Mouse (Mus musculus) mouse trophoblast stem cell (cell line): ENCODE measurements around the gene Clgn.
"Not testable (repeated sequence)": the region's sequence is repeated elsewhere in the genome, so short reads cannot be mapped to it uniquely, and the experiment has no call there.

Source experiments
- in situ Hi-C, 2 experiments: fragments of 300-500 bp; cut with MseI, MboI; formaldehyde crosslinking; loops; 2 replicates in 1 of 2; 3 replicates in 1 of 2; pipeline ENCODE4 v1.15.1; 2025

The Clgn gene

GRCm38 (mm10) chr8:83423032-83423825 lies 33.6 kb downstream of the Clgn start:
- in situ Hi-C loops: no loop called here

DNA sequence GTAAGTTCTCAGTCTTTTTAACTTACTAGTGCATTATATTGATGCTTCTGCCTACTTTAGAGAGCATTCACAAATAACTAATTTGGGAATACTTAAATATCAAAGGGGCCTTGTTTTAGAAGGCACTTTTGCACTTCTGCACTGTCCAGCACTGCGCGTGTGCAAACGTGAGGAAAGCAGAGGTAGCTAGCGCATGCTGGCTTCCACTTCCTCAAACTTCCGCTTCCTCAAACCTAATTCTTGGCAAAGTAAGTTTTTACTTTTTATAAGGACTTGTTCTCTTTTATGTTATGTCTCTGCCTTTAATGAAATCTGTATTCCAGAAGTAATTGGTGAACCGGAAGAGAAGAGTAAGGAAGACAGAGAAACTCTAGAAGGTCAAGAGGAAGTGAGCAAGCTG lies 35.5 kb downstream of the Clgn start:
- in situ Hi-C loops: no loop called here

GRCm38 (mm10) chr8:83426104-83426759 lies 36.6 kb downstream of the Clgn start:
- in situ Hi-C loops: no loop called here

DNA sequence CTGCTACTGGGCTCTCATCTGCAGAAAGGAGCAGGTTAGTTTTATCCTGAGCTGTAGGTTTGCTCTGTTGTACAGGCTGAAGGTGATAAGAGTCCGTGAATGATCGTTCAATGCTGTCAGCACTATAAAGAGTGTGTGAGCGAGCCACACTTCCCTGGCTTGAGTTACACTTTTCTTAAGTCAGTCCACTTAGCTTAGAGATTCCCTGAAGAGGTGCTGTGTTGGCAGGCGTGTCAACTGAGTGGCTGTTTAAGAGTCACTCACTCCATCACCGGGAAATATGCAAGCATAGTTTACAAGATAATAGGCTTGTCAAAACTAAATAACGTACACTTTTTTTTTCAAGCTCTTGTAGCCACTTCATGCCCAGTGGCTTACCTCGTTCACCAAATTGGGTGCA lies 37.3 kb downstream of the Clgn start:
- in situ Hi-C loops: no loop called here

- in situ Hi-C loops: not testable (repeated sequence)
Observed at GRCm38 (mm10) chr8:83428621-83429020, 39.0 kb downstream of the Clgn start.

DNA sequence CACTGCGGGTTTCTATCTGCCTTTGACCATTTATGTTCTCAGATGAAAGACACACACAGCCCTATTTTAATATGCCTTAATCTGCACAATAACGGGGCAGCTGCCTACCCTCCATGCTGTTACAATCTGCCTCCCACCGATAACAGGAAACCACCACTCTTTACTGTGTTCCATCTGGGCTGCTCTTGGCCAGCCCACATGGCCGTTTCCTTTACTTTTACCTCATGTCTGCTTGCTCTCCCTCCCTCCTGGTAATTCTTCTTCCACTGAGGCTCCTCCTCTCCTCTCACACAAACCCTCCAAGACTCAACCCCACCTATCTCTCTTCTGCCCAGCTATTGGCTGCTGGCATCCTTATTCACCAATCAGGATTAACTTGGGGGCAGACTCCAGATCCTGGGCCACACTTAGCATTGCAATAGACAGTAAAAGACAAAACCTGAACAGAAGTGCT lies 39.4 kb downstream of the Clgn start:
- in situ Hi-C loops: no loop called here

GRCm38 (mm10) chr8:83437077-83437476 lies 47.4 kb downstream of the Clgn start:
- in situ Hi-C loops: no loop called here

- in situ Hi-C loops: no loop called here
Observed at GRCm38 (mm10) chr8:83441656-83442242, 52.1 kb downstream of the Clgn start.

GRCm38 (mm10) chr8:83442243-83443051 lies 52.8 kb downstream of the Clgn start:
- in situ Hi-C loops: no loop called here

DNA sequence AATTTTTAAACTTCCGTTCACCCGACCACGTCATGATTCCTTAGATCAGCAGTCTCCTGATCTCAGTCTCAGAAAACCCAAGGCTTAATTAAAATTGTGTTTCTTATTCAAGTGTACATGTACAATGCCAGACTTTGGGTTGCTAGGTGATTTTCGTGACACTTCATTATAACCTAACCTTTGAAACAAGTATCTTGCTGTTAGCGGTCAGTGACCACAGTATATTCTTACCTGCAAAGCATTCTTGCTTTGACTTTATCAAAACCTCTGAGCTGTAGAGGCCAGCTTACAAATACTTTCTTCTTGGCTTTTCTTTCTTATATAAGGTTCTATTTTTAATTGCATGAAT lies 53.4 kb downstream of the Clgn start:
- in situ Hi-C loops: no loop called here

GRCm38 (mm10) chr8:83449960-83450359 lies 60.3 kb downstream of the Clgn start:
- in situ Hi-C loops: no loop called here

DNA sequence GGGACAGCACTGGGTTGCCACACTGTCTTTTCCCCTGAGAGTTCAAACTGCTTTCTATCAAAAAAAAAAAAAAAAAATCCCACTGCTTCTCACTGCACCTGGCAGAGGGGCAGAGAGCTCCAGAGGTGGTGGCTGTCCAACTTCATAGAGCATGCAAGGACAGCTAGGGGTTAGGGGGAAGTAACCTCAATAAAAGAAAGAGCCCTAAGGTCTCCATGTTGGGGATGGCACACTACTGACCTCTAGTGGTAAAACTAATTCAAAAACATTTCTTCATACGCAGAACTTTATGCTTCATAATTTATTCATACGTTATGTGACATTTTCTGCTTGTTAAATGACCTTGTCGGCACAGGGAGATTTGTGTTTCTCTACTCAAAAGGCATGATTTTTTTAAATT lies 61.4 kb downstream of the Clgn start:
- in situ Hi-C loops: no loop called here

DNA sequence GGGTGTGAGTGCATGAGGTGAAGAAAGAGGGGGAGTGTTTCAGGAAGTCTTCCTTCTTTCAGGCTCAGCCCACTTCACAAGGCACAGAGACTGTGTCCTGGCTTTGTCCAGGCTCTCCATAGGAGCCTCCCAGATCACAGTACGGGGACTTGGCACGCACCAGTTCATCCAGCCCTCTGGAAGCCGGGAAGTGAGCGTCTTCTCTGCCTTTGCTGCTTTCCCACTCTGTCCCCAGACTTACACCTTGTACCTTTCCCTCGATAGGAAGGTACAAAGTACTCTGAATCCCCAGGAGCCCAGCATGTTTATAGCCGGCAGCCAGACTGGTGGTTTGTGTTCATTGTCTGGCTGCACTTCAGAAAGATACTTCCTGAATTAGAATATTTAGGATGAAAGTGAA lies 67.5 kb downstream of the Clgn start:
- in situ Hi-C loops: no loop called here

DNA sequence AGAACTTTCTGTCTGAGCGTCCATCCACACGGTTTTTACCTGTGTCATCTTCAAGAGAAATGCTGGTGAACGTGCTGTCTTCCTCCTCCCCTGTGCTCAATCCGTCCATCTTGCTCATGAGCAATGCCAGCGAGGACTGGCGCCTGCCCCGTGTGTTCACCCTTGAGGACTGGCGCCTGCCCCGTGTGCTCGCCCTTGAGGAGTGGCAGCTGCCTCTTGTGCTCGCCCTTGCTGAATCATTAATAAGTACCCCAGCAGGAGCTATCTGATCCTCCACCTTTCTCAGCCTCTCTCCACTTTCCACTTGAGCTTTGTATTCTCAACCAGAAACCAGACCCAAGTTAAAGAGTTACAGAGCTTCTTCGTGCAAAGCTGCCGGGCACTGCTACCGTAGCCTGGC lies 68.6 kb downstream of the Clgn start, which contains the start of gene Scoc:
TSS of gene Scoc (minus strand) at position 170 of the 400 bp plus-strand sequence.
- in situ Hi-C loops: no loop called here

GRCm38 (mm10) chr8:83459606-83460005 lies 69.9 kb downstream of the Clgn start:
- in situ Hi-C loops: no loop called here
